Mouse (Mus musculus) intestine, embryonic 14.5 days (tissue): Measurements from ENCODE around the gene Slc29a2. TPM values are rescaled to one million over a fixed set of nuclear protein-coding genes. Genes with fewer than 3 reads are reported as not detected.
A peak's percentile ranks its signal among the peaks of the same experiment; 100 is the strongest.

Experiments
- ATAC-seq: fragments of 200-750 bp; cut with Nextera tagmentation; replicated peaks from 2 replicates; pipeline ENCODE4 v1.8.0; 2017; ENCODE audit warnings: low read depth, moderate number of reproducible peaks, moderate TSS enrichment, moderate library complexity; ENCODE audit not compliant: low FRiP score, low TSS enrichment
- DNase-seq: peaks from one replicate; pipeline ENCODE4 v3.0.0-alpha.2; 2018; ENCODE audit warnings: low spot score
- H3K27ac ChIP-seq: fragments of 300-500 bp; sonication (generic); 2 replicates; pipeline ENCODE4 v1.5.1; 2014; ENCODE audit warnings: low read depth, mild to moderate bottlenecking, control low read depth
- H3K27me3 ChIP-seq: fragments of 300-500 bp; sonication (generic); replicated peaks from 2 replicates; pipeline ENCODE4 v1.6.1; 2014; ENCODE audit warnings: low read length, control low read depth; ENCODE audit not compliant: control insufficient read depth, insufficient read depth
- H3K36me3 ChIP-seq: fragments of 300-500 bp; sonication (generic); 2 replicates; pipeline ENCODE4 v1.6.1; 2014; ENCODE audit warnings: low read length, control low read depth; ENCODE audit not compliant: control insufficient read depth, insufficient read depth
- H3K4me1 ChIP-seq: fragments of 300-500 bp; sonication (generic); replicated peaks from 2 replicates; pipeline ENCODE4 v1.6.1; 2014; ENCODE audit warnings: low read length, control low read depth, mixed read lengths; ENCODE audit not compliant: control insufficient read depth, insufficient read depth
- H3K4me2 ChIP-seq: fragments of 300-500 bp; sonication (generic); 2 replicates; pipeline ENCODE4 v1.6.1; 2014; ENCODE audit warnings: low read length
- H3K4me3 ChIP-seq: fragments of 300-500 bp; sonication (generic); 2 replicates; pipeline ENCODE4 v1.5.1; 2014; ENCODE audit warnings: low read depth, low read length, control low read depth, mixed read lengths
- H3K9ac ChIP-seq: fragments of 300-500 bp; sonication (generic); 2 replicates; pipeline ENCODE4 v1.6.1; 2014; ENCODE audit warnings: mild to moderate bottlenecking, low read length
- H3K9me3 ChIP-seq: fragments of 300-500 bp; sonication (generic); 2 replicates; pipeline ENCODE4 v1.6.1; 2016; ENCODE audit warnings: low read length, control low read depth; ENCODE audit not compliant: control insufficient read depth
- WGBS: fragments of 180-500 bp; shearing (Covaris S2); extraction: QIAGEN DNeasy Blood & Tissue Kit; methylation state at CpG from one replicate; pipeline ENCODE4 v1.1.7; 2014; 5-methylcytosine and 5-hydroxymethylcytosine counted together
- polyA plus RNA-seq: library from polyadenylated mRNA; unstranded; fragments of >200 nt; fragmentation: Nextera tagmentation; extraction: Ambion mirVana; gene quantifications from 2 replicates; pipeline ENCODE4 v1.2.1, GENCODE M21; 2014

The Slc29a2 gene
- polyA plus RNA-seq, 1 experiment from 2014 or later = 6.8 TPM

DNA sequence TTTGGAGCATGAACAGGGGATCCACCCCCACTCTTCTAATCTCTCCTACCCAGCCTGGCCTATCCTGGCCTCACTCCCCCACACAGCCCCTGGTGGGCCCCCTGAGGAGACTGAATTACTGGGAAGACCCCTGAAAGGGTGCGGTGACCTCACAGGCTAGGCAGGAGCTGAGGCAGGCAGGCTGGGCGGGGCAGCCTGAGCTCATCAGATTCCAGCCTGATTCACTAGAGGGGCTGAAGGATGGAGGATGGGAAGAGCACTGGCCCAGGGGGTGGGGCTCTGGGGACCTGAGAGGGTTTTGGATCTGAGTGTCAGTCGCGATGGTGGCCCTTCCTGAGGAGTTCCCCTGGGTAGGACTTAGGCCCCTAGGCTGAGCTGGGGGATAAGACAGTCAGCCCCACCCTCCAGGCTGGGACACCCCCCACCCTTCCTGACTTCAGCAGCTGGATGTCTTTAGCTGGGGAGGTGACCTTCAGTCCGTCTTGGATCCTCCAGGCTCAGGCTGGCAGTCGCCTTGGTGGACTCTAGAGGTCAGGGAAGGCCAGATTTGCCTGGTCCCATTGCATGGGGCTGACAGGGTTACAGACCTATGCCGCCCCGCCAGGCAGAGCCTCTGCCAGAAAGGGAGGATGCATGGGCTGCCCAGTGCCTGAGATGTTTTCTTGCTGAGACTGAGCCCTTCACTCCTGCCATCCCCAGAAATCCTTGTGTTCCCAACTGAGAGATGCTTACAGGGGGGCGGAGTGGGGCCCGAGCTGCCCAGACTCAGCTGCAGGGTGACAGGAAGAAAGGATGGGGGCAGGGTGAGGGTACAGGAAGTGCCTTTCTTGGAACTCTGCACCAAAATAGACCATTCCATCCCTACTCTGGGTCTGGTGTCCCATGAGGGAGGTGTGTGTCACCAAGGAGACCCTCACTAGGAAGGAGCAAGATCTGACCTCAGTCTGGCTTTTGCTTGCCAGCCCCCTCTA lies 35.4 kb downstream of the Slc29a2 start:
- DNase-seq (no peak), ATAC-seq (peak; percentile 17; the same call in 1 of the 2 replicates)
- H3K36me3 ChIP-seq = no peaks in the 10 kb centered on the region
- 11% methylated on average over 10 of the region's 10 CpGs for WGBS
- H3K4me2 ChIP-seq = peak overlapping the region; percentile 7
- H3K4me3 ChIP-seq = no peak overlapping the region
- H3K9me3 ChIP-seq = no peaks in the 10 kb centered on the region
- no peak overlapping the region for H3K9ac ChIP-seq
- no peaks in the 10 kb centered on the region for H3K27me3 ChIP-seq
- peaks cover 42% of the 10 kb centered on the region for H3K4me1 ChIP-seq
- peak overlapping the region; percentile 69 for H3K27ac ChIP-seq

DNA sequence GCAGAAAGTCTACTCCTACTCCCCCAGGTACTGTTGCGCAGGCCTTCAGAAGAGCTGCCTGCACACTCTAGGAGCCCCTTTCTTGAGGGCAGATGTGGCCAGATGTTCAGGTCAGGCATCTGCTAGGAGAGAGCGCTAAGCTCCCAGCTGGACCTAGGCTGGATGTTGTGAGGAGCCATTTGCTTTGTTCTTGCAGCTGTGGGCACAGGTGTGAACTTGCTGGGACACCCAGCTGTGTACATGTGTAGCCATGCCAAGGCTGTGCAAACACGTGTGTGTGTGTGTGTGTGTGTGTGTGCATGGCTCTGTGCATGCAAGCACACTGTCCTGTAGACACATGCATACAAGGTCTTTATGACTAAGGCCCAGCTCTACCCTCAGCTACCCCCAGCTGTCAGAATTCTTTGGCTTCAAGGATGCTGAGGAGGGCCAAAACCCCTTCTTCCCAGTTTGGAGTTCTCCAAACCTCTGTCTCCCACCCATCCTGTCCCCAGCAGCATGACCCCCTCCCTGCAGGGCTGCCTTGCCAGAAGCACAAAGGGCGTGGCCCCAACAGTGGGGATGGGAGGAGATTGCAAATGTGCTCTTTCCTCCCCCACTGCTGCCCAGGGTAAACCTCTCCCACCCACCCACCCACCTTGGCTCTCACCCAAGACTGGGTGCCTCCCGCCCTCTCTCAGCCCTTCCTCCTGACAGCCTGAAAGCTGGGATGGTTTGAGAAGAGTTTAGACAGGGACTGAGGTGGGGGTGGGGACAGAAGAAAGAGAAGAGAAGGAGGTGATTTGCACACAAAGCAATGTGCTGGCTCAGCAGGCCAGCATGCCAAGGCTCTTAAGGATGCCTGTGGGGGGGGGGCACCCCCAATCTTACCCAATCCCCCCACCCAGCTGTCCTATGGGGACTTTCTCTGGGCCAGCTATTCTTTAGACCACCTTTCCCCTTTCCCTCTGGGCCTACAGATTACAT lies 37.0 kb downstream of the Slc29a2 start:
- H3K27ac ChIP-seq = peak overlapping the region; percentile 64; the same call in 1 of the 2 replicates
- ATAC-seq = no peak
- H3K9ac ChIP-seq = no peak overlapping the region; the same call in 1 of the 2 replicates
- no peaks in the 10 kb centered on the region for H3K27me3 ChIP-seq
- H3K9me3 ChIP-seq = no peaks in the 10 kb centered on the region
- no peak overlapping the region for H3K4me3 ChIP-seq
- no peak for DNase-seq
- peaks cover 52% of the 10 kb centered on the region for H3K4me1 ChIP-seq
- no peaks in the 10 kb centered on the region for H3K36me3 ChIP-seq
- no peak overlapping the region for H3K4me2 ChIP-seq
- WGBS = 27% methylated on average over 5 of the region's 5 CpGs

DNA sequence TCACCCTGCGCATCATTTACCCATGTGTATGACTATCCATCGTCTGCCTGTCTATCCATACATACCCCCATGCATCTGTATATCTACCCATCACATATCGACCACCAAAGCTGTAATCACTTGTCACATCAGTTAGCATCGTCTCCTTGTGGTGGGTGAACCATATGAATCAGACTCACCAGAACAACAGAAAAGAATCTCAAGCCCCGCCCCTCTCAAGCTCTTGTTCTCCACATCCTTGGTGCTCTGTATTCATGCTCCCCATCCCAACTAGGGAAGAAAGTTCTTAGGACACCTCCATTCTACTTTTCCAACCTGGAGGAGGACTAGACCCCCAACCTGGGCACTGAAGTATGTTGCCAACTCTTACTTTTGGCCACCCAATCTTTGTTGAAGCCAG lies 38.4 kb downstream of the Slc29a2 start:
- Histone ChIP-seq H3K27me3 (no peaks in the 10 kb centered on the region), H3K4me1 (peaks cover 53% of the 10 kb centered on the region), H3K36me3 (no peaks in the 10 kb centered on the region), H3K4me2 (no peak overlapping the region), H3K4me3 (no peak overlapping the region), H3K9me3 (no peaks in the 10 kb centered on the region), H3K9ac (no peak overlapping the region), H3K27ac (no peak overlapping the region)
- ATAC-seq (no peak), DNase-seq (no peak)
- 74% methylated on average over 5 of the region's 5 CpGs for WGBS

DNA sequence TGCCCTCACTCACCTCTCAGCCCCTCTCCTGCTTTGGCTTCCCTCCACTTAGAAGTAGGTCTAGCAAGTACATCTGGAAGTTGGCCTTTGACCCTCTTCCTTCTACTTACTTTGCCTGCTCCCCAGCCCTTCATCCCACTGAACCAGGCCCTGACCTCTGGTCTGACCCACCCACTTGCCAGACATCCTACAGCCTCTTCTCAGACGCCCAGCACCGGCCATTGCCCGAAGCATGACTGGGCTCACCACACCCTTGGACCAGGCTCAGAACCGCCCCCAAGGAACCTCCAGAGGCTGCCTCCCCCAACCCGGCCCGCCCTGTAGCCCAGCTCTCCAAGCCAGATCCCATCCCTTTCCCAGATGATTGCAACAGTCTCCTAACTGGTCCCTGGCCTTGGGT lies 38.8 kb downstream of the Slc29a2 start:
- DNase-seq = no peak
- no peak for ATAC-seq
- WGBS = 49% methylated on average over 6 of the region's 6 CpGs
- Histone ChIP-seq H3K27ac (no peak overlapping the region), H3K9ac (no peak overlapping the region), H3K4me1 (peaks cover 57% of the 10 kb centered on the region), H3K27me3 (no peaks in the 10 kb centered on the region), H3K9me3 (no peaks in the 10 kb centered on the region), H3K4me3 (no peak overlapping the region), H3K4me2 (no peak overlapping the region), H3K36me3 (no peaks in the 10 kb centered on the region)

DNA sequence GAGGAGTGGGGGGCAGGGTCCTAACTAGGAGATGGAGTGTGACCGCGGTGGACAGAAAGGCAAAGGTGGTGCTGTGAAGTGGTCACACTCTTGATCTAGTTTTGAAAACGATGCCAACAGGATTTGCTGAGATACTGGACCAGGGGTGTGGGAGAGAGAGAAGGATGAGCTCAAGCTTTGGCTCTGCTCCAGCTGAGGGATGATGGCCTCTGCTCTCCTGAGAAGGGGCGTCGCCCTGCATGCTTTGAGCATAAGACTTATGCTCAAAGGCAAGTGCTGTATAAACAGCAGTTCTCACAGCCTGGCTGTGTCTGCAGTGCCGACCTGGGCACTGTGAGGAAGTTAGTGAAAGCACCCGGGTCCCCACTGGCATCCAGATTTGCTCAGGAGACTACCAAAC lies 41.4 kb downstream of the Slc29a2 start:
- Histone ChIP-seq H3K9me3 (no peaks in the 10 kb centered on the region), H3K4me1 (peaks cover 52% of the 10 kb centered on the region), H3K4me3 (no peak overlapping the region), H3K4me2 (no peak overlapping the region), H3K36me3 (no peaks in the 10 kb centered on the region), H3K9ac (no peak overlapping the region), H3K27ac (peak overlapping the region; percentile 43; the same call in 1 of the 2 replicates), H3K27me3 (no peaks in the 10 kb centered on the region; the same call in 1 of the 2 replicates)
- WGBS = 32% methylated on average over 7 of the region's 7 CpGs
- DNase-seq (peak; percentile 62), ATAC-seq (no peak)

DNA sequence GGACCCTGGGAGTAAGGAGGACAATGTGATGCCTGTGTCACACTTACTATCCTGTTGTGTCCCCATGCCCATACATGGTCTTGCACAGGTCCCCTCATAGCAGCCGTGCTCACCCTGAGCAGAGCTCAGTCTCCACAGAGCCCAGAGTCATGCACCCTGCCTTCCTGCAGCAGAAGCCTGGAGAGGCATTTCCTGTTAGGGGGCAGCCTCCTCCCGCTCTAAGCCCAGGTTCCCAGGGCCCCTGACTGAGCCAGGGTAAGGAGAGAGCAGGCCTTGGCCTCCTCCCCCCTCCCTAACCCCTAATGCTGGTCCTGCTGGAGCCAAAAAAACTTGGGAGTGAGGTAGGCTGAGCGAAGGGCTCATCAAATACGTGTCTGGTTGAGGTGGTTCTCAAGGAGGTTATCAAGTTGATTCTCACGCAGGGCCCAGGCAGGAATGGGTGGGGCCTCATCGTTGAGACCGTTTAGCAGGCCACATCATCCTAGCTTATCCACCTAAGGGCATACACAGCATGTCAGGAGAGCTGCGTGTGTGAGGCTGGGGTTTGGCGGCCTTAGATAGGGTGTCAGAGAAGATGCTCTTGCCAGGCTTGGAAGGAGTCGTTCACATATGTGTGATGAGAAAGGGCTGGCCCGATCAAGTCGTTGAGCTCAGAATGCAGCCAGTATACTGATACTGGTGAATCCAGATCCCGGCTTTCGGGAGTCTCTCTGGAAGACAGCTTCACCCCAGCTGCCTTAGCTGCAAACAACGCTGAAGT lies 43.6 kb downstream of the Slc29a2 start:
- ATAC-seq (0 out of 2 replicates have a peak, but pooled peaks have one; percentile 0), DNase-seq (peak; percentile 79)
- Histone ChIP-seq H3K4me2 (peak overlapping the region; percentile 77), H3K36me3 (no peaks in the 10 kb centered on the region), H3K4me1 (peaks cover 44% of the 10 kb centered on the region), H3K9ac (0 out of 2 replicates have a peak overlapping the region, but pooled peaks have one; percentile 22), H3K4me3 (peak overlapping the region; percentile 52), H3K9me3 (no peaks in the 10 kb centered on the region), H3K27me3 (no peaks in the 10 kb centered on the region; the same call in 1 of the 2 replicates), H3K27ac (peak overlapping the region; percentile 92)
- 6% methylated on average over 15 of the region's 15 CpGs for WGBS

DNA sequence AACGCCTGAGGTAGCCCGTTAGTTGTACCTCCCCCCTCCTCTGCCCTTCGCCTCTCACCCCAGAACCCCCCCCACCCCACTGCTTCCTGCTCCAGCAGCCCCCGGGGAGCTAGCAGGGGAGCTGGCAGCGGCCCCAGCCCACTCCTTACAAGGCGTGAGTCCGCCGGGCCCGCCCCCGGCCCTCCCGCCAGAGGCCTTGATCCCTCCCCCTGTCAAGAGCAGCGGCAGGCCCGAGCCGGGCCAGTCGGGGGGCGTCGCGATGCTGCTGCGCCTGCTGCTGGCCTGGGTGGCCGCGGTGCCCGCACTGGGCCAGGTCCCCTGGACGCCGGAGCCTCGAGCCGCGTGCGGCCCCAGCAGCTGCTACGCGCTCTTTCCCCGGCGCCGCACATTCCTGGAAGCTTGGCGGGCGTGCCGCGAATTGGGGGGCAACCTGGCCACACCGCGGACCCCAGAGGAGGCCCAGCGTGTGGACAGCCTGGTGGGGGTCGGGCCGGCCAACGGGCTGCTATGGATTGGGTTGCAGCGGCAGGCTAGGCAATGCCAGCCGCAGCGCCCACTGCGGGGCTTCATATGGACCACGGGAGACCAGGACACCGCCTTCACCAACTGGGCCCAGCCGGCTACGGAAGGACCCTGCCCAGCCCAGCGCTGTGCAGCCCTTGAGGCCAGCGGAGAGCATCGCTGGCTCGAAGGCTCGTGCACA lies 44.4 kb downstream of the Slc29a2 start, which contains the start of gene Cd248:
Gene Cd248 (plus strand): TSS at position 212 of the 703 bp plus-strand sequence.
- ATAC-seq (peak; percentile 29), DNase-seq (peak; percentile 83)
- no peaks in the 10 kb centered on the region for H3K9me3 ChIP-seq
- peak within 1 kb of the TSS; percentile 52 for H3K4me3 ChIP-seq
- no peaks in the 10 kb centered on the region for H3K36me3 ChIP-seq
- H3K27me3 ChIP-seq = no peaks in the 10 kb centered on the region; the same call in 1 of the 2 replicates
- 1% methylated on average over 35 of the region's 56 CpGs for WGBS
- H3K27ac ChIP-seq = peak within 1 kb of the TSS; percentile 92
- H3K4me2 ChIP-seq = peak within 1 kb of the TSS; percentile 77
- peaks cover 44% of the 10 kb centered on the region for H3K4me1 ChIP-seq
- H3K9ac ChIP-seq = peak within 1 kb of the TSS; percentile 58
